Mouse (Mus musculus) midbrain, embryonic 12.5 days (tissue): ENCODE measurements around the gene Actr5. TPM values are rescaled to one million over a fixed set of nuclear protein-coding genes. Genes with fewer than 3 reads are reported as not detected.
A peak's percentile ranks its signal among the peaks of the same experiment; 100 is the strongest.

Experiments used
- ATAC-seq: fragments of 200-750 bp; cut with Nextera tagmentation; 2 replicates; pipeline ENCODE4 v1.8.0; 2017; ENCODE audit warnings: low read depth, moderate TSS enrichment, moderate library complexity; ENCODE audit not compliant: low FRiP score
- H3K27ac ChIP-seq: fragments of 300-500 bp; sonication (generic); replicated peaks from 2 replicates; pipeline ENCODE4 v1.5.1; 2016; ENCODE audit warnings: mild to moderate bottlenecking
- H3K27me3 ChIP-seq: fragments of 300-500 bp; sonication (generic); 2 replicates; pipeline ENCODE4 v1.6.1; 2016; ENCODE audit warnings: mild to moderate bottlenecking
- H3K36me3 ChIP-seq: fragments of 300-500 bp; sonication (generic); 2 replicates; pipeline ENCODE4 v1.6.1; 2016
- H3K4me1 ChIP-seq: fragments of 300-500 bp; sonication (generic); 2 replicates; pipeline ENCODE4 v1.6.1; 2016
- H3K4me2 ChIP-seq: fragments of 300-500 bp; sonication (generic); replicated peaks from 2 replicates; pipeline ENCODE4 v1.6.1; 2016; ENCODE audit warnings: mild to moderate bottlenecking, moderate library complexity
- H3K4me3 ChIP-seq: fragments of 300-500 bp; sonication (generic); 2 replicates; pipeline ENCODE4 v1.5.1; 2016; ENCODE audit warnings: mild to moderate bottlenecking
- H3K9ac ChIP-seq: fragments of 300-500 bp; sonication (generic); replicated peaks from 2 replicates; pipeline ENCODE4 v1.6.1; 2016; ENCODE audit warnings: mild to moderate bottlenecking, moderate library complexity
- H3K9me3 ChIP-seq: fragments of 300-500 bp; sonication (generic); 2 replicates; pipeline ENCODE4 v1.6.1; 2016; ENCODE audit warnings: mild to moderate bottlenecking
- WGBS: fragments of 180-500 bp; shearing (Covaris S2); methylation state at CpG from one replicate; pipeline ENCODE4 v1.1.7; 2016; 5-methylcytosine and 5-hydroxymethylcytosine counted together
- polyA plus RNA-seq: library from polyadenylated mRNA; unstranded; fragments of >200 nt; fragmentation: Nextera tagmentation; extraction: Ambion mirVana; gene quantifications from 2 replicates; pipeline ENCODE4 v1.2.1, GENCODE M21; 2016

The Actr5 gene
- polyA plus RNA-seq, 1 experiment from 2014 or later, result 21.7 TPM

DNA sequence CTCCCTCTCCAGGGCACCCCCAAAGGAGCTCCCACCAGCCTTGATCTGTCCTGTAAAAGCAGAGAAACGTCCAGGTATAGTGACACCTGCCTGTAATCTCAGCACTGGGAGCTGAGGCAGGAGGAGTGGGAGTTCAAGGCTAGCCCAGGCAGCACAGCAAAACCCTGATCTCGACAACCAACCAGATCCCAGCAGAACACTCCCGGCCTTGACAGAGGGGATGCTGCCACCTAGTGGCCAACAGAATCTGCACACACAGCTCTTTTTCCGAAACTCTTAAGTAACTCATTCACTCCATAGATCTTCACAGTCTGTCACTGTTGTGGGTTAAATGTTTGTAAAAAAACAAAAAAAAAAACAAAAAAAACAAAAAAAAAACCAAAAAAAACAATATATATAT is 28.3 kb downstream of the Actr5 start:
- Histone ChIP-seq H3K4me3 (no peak overlapping the region), H3K4me2 (no peak overlapping the region), H3K36me3 (no peaks in the 10 kb centered on the region), H3K27me3 (no peaks in the 10 kb centered on the region), H3K9ac (no peak overlapping the region), H3K27ac (no peak overlapping the region), H3K9me3 (no peaks in the 10 kb centered on the region), H3K4me1 (no peaks in the 10 kb centered on the region)
- WGBS, result 2% methylated on average over 4 of the region's 4 CpGs
- peak; percentile 38; the same call in 1 of the 2 replicates for ATAC-seq

DNA sequence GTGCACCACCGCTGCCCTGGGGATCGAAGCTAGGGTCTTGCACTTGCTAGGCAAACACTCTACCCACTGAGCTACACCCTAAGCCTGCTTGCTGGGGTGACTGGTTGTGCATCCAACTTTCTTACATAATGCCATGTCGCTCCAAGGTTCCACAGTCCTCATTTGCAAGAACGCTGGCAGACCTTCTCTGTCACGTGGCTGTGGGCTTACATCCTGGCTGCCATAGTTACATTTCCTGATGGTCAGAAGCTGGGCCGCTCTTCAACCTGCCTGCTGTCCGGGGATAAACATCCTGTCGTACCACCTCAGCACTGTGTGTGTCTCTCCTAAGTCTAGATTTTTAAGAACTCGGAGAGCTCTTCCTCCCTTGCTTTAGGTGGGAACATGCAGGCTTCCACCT is 30.0 kb downstream of the Actr5 start:
- no peaks in the 10 kb centered on the region for H3K4me1 ChIP-seq
- ATAC-seq, result no peak
- no peaks in the 10 kb centered on the region for H3K36me3 ChIP-seq
- no peak overlapping the region for H3K4me2 ChIP-seq
- H3K27me3 ChIP-seq, result no peaks in the 10 kb centered on the region
- no peaks in the 10 kb centered on the region for H3K9me3 ChIP-seq
- whole genome bisulfite sequencing, result 83% methylated on average over 9 of the region's 9 CpGs
- H3K4me3 ChIP-seq, result no peak overlapping the region
- H3K27ac ChIP-seq, result no peak overlapping the region
- no peak overlapping the region for H3K9ac ChIP-seq

DNA sequence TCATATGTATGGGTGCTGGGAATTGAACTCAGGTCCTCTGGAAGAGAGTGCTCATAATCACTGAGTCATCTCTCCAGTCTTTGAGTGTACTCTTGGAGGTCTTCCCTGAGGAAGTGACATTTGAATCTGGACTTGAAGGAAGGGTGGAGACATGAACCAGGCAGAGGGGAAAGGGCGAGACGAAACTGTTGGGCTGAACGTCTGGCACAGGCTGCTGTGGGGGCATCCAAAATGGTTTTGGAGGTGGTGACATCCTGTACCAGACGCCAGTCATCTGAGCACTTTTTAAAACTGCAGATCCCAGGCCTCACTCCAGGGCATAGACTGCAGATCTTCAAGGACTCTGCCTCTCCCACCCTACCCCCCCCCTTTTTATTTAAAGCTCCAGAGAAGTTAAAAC is 31.1 kb downstream of the Actr5 start:
- Histone ChIP-seq H3K4me1 (no peaks in the 10 kb centered on the region), H3K9me3 (no peaks in the 10 kb centered on the region), H3K27ac (no peak overlapping the region), H3K36me3 (no peaks in the 10 kb centered on the region), H3K4me2 (no peak overlapping the region), H3K9ac (no peak overlapping the region), H3K27me3 (no peaks in the 10 kb centered on the region), H3K4me3 (no peak overlapping the region)
- WGBS, result 87% methylated on average over 4 of the region's 4 CpGs
- no peak for ATAC-seq

DNA sequence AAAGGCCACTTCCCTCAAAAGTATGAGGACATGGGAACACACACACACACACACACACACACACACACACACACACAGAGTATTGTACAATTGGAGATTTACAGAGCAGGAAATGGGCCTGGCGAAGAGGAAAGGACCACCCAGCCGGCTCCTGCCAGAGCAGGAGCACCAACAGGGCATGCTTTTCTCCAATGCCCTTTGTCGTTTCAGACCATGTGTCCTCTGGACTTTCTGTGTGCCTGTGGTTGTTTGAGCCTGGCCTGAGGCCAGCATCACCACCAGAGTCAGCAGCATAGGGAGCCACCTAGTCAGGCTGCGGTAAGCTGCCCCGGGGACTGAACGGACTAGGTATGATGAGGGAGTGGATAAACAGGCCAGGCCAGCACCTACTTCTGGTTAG is 34.1 kb downstream of the Actr5 start:
- Histone ChIP-seq H3K4me2 (no peak overlapping the region), H3K4me3 (no peak overlapping the region), H3K36me3 (no peaks in the 10 kb centered on the region), H3K9me3 (no peaks in the 10 kb centered on the region), H3K9ac (no peak overlapping the region), H3K4me1 (no peaks in the 10 kb centered on the region), H3K27me3 (no peaks in the 10 kb centered on the region), H3K27ac (no peak overlapping the region)
- 61% methylated on average over 6 of the region's 6 CpGs for WGBS
- no peak for ATAC-seq

DNA sequence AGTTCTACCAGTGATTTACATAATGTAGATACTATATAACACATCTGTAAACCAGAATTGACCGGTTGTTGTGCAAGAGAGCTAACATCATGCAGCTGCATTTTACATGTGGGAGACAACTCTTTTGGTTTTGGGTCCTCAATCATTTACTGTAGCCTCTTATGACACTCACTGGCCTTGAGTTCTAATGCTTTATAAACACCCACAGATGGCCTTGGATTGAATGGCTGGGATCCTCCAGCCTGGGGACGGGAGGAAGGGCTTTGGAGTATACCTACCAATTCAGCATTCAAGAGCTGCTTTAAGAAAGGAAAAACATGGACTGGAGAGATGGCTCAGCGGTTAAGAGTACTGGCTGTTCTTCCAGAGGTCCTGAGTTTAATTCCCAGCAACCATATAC is 34.7 kb downstream of the Actr5 start:
- H3K27ac ChIP-seq, result no peak overlapping the region
- H3K27me3 ChIP-seq, result no peaks in the 10 kb centered on the region
- H3K4me2 ChIP-seq, result no peak overlapping the region
- H3K4me1 ChIP-seq, result no peaks in the 10 kb centered on the region
- no peaks in the 10 kb centered on the region for H3K36me3 ChIP-seq
- 78% methylated on average over 3 of the region's 3 CpGs for WGBS
- no peak for ATAC-seq
- no peaks in the 10 kb centered on the region for H3K9me3 ChIP-seq
- no peak overlapping the region for H3K4me3 ChIP-seq
- H3K9ac ChIP-seq, result no peak overlapping the region

DNA sequence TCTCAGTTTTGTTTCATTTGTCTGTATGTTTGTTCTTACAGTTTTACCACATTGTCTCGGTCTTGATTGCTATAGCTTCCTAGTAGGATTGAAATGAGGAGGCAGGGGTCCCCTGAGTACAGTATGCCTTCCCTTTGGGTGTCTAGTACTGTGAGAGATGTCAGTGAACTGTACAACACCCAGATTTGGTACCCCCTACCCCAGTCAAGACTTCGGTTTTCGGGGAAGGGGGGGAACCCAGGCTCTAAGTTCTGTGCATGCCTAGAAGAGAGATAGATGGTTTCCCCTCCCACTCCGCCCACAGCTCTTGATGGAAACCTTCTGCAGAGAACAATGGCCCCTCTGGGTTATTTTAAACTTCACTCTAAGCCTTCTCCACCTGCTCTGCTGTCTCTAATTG is 40.4 kb downstream of the Actr5 start, which contains the start of gene Ppp1r16b:
Gene Ppp1r16b, plus strand, starts transcription at position 301 of the 400 bp plus-strand sequence.
- Histone ChIP-seq H3K9me3 (no peaks in the 10 kb centered on the region), H3K36me3 (no peaks in the 10 kb centered on the region), H3K4me1 (peaks cover 37% of the 10 kb centered on the region), H3K4me2 (no peak within 1 kb of the TSS), H3K9ac (no peak within 1 kb of the TSS), H3K27ac (no peak within 1 kb of the TSS; the same call in 1 of the 2 replicates), H3K27me3 (peaks cover 32% of the 10 kb centered on the region), H3K4me3 (no peak within 1 kb of the TSS)
- ATAC-seq, result no peak
- WGBS, result 82% methylated on average over 4 of the region's 4 CpGs

DNA sequence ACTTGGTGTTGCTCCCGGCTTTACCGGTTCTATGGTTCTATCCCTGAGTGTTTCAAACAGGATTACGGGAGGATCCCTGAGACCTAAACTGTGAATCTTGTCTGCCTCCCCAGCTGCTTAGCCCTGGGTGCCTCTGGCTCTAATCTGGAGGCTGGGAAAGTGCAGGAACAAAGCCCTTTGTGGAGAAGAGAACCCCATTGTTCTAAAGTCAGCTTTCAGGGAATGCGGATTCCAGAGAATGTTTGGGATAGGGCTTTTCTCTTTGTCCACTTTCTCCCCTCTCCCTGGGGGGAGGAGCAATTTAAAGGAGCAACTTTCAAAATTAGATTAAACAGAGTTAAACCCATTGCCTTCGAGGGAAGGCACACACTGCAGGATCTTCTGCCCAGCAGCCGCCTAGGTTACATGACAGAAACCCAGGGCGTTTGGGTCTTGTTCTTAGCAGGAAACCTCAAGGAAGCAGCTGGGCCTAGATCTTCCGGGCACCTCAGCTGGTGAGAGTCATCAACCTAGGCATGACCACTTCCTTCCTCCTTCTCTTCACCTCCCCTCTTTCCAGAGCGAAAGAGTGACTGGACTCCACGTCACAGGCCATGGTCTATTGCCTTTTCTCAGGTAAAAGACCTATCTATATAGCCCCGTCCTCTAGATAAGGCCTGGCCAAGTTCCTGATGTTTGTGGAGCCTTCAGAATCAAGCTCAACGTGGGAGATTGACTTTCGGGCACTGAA is 41.5 kb downstream of the Actr5 start:
- Histone ChIP-seq H3K27me3 (peaks cover 42% of the 10 kb centered on the region), H3K4me2 (0 out of 2 replicates have a peak overlapping the region, but pooled peaks have one; percentile 99), H3K4me3 (no peak overlapping the region; the same call in 1 of the 2 replicates), H3K36me3 (no peaks in the 10 kb centered on the region), H3K4me1 (peaks cover 43% of the 10 kb centered on the region), H3K27ac (no peak overlapping the region; the same call in 1 of the 2 replicates), H3K9ac (no peak overlapping the region), H3K9me3 (no peaks in the 10 kb centered on the region)
- WGBS, result 26% methylated on average over 13 of the region's 13 CpGs
- no peak for ATAC-seq

DNA sequence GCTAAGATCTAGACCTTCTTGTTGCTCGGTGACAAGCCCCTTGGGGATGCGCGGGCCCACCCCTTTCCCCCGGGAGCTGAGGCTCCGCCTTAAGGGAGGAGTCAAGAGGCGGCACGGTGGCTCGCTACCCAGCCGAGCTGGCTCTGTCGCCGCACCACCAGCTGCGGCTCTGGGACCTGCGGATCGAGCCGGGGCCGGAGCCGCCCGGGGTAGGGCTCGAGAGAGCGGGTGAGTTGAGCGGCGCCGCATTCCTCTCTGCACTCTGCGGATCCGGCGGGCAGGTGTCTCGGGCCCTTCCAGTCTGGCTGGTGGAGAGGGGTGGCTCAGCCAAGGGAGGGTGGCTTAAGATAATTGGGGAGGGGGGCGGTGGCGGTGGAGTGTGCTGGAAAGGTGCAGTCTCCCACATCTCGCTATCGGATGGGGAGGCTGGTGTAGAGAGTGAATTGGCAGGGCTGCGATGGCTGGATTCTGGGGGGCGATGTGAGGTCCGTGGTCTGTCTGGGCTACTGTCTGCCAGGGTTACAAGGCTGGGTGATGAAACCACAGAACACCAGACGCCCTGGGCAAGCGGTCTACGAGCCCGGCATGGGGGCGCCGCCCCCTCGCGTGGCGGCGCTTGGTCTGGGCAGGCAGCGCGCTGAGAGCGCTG is 42.5 kb downstream of the Actr5 start:
- Histone ChIP-seq H3K27ac (peak overlapping the region; percentile 15), H3K36me3 (no peaks in the 10 kb centered on the region), H3K4me1 (peaks cover 43% of the 10 kb centered on the region), H3K9ac (peak overlapping the region; percentile 62), H3K4me2 (peak overlapping the region; percentile 99), H3K9me3 (no peaks in the 10 kb centered on the region), H3K27me3 (peaks cover 42% of the 10 kb centered on the region), H3K4me3 (peak overlapping the region; percentile 60)
- peak; percentile 84 for ATAC-seq
- 1% methylated on average over 47 of the region's 47 CpGs for WGBS

- 0 out of 2 replicates have a peak overlapping the region, but pooled peaks have one; percentile 12 for H3K27ac ChIP-seq
- peak; percentile 41 for ATAC-seq
- H3K9ac ChIP-seq, result peak overlapping the region; percentile 62
- peaks cover 50% of the 10 kb centered on the region for H3K4me1 ChIP-seq
- WGBS, result 1% methylated on average over 52 of the region's 54 CpGs
- H3K4me2 ChIP-seq, result peak overlapping the region; percentile 99
- no peaks in the 10 kb centered on the region for H3K36me3 ChIP-seq
- H3K9me3 ChIP-seq, result no peaks in the 10 kb centered on the region
- peaks cover 42% of the 10 kb centered on the region for H3K27me3 ChIP-seq
- H3K4me3 ChIP-seq, result peak overlapping the region; percentile 60
These were observed 43.2 kb downstream of the Actr5 start for GRCm38 (mm10) chr2:158667671-158668432.

DNA sequence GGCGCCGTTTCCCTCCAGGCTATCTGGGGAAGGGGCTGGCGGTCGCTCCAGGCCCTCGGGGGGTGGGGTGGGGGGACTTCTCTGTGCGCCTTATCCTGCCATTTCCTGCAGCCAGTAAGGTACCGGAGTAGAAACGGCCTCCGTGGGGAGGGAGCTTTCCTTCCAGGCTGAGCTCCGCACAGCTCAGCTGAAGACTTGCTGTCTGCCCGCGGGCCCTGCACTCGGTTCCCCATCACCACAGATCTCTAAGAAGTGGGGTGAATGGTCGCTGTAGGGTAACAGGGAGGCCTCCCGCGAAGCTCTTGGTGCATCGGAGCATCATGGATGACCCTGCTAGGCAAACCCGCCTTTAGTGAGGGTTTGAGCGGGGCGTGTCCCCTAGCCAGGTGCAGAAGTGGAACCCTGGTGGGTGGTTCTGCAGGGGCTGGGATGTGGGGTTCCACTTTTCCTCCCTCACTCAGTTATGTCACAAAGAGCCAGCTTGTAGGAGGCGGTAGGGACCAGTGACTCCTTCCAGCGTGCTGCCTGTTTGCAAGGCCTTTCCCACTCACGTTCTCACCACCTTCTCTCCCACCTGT is 43.8 kb downstream of the Actr5 start:
- 10% methylated on average over 23 of the region's 23 CpGs for WGBS
- Histone ChIP-seq H3K27me3 (peaks cover 42% of the 10 kb centered on the region), H3K4me1 (peaks cover 57% of the 10 kb centered on the region), H3K4me2 (peak overlapping the region; percentile 99), H3K36me3 (no peaks in the 10 kb centered on the region), H3K9me3 (no peaks in the 10 kb centered on the region), H3K9ac (peak overlapping the region; percentile 62), H3K27ac (0 out of 2 replicates have a peak overlapping the region, but pooled peaks have one; percentile 12), H3K4me3 (peak overlapping the region; percentile 60)
- no peak for ATAC-seq

GRCm38 (mm10) chr2:158669199-158670195 is 44.8 kb downstream of the Actr5 start:
- ATAC-seq, result no peak
- 64% methylated on average over 13 of the region's 13 CpGs for WGBS
- Histone ChIP-seq H3K27ac (no peak overlapping the region), H3K27me3 (peaks cover 42% of the 10 kb centered on the region), H3K4me3 (no peak overlapping the region), H3K4me1 (peaks cover 61% of the 10 kb centered on the region), H3K4me2 (no peak overlapping the region; the same call in 1 of the 2 replicates), H3K9me3 (no peaks in the 10 kb centered on the region), H3K9ac (no peak overlapping the region), H3K36me3 (no peaks in the 10 kb centered on the region)
